Mouse (Mus musculus): Measurements from ENCODE around the gene Fkbp14. TPM values are rescaled to one million over a fixed set of nuclear protein-coding genes. Genes with fewer than 3 reads are reported as not detected.

Fkbp14 gene
- polyA plus RNA-seq, 1 experiment from 2014 or later, result 26.9 TPM

DNA sequence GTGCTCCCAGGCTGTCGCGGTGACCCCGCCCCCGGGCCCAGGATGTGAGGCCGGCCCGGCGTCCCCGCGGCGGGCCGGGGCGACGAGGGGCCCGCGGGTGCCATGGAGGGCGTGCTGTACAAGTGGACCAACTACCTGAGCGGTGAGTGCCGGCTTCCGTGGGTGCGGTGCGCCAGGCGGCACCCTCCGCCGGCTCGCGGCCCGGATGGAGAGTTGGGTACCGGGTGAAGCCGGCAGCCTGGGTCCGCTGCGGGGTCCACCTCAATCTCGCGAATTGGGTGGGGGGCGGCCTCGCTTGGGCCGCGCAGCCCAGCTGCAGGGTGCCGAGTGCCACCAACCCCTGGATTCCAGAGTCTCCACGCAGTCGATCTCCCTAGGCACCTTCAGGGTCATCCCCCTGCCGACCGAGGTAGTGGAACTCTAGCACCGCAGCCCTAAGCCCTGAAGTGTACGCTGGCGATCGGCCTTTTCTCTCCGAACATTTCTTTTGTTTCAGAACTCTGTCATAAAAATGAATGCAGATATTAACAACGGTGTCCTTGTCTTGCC is 1.7 kb downstream of the Fkbp14 start:
- under 1% methylated on average over 48 of the region's 48 CpGs for WGBS
- H3K36me3 ChIP-seq (ENCODE audit: control insufficient read depth, insufficient read depth, low read length), result no peaks in the 10 kb centered on the region
- H3K9ac ChIP-seq (ENCODE audit: low read length), result peak overlapping the region; percentile 82
- H3K4me1 ChIP-seq (ENCODE audit: control insufficient read depth in 2 of 2, insufficient read depth in 2 of 2, low read length in 2 of 2), result peaks cover 2 to 33% of the 10 kb centered on the region in 2 experiments; a peak in 3 of 4 replicates
- ATAC-seq (ENCODE audit: insufficient number of reproducible peaks, insufficient read depth, low FRiP score, low read depth), result peak; percentile 26; the same call in 1 of the 2 replicates
- H3K4me3 ChIP-seq (ENCODE audit: control insufficient read depth in 1 of 2, insufficient read depth in 1 of 2, low read depth in 1 of 2, low read length in 2 of 2), result peak overlapping the region; percentile 76 to 81
- peak overlapping the region; percentile 70 for H3K4me2 ChIP-seq (ENCODE audit: low read length)
- H3K27me3 ChIP-seq (ENCODE audit: control insufficient read depth, insufficient read depth, low read length), result no peaks in the 10 kb centered on the region
- H3K27ac ChIP-seq (replicated peaks in 1 of 2; ENCODE audit: control insufficient read depth in 1 of 2, insufficient read depth in 1 of 2, low read depth in 2 of 2, low read length in 2 of 2), result peak overlapping the region; percentile 43 to 79
- no peaks in the 10 kb centered on the region for H3K9me3 ChIP-seq (ENCODE audit: control insufficient read depth, low read length)

DNA sequence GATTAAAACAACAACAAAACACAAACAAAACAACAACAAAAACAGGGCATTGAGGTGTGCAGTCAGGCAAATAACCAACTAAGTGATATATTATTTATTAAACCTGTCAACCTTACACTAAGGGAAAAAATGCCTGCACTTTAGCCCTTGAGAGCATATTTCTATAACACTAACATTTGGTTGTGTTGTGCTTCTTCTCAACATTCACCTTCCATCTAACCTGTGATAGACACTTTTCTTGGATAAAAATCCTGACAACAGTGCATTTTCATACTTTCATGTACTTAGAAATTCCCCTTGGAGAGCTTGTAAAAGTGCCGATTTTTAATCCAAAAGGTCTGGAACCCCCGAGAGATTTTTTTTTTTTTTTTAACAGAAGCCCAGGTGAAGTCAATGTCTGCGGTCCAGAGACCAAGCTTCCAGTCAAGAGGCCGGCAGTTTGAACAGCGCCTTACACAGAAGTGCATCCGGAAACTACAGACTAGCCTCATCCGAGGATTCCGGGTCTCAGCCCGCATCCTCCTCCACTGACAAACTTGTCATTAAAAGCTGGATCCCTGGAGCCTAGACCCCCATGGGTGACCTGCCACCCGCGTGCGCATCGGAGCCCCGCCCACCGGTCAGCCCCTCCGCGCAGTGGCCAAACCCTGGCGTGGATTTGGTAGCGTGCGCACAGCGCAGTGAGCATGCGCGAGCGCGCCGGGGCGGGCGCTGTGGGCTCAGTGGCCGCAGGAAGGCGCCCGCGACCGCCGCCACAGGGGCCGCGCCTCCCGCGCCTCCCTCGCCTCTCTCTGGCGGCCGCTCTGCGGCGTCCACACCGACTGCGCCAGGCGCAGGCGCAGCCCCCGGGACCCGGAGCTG is 2.4 kb downstream of the Fkbp14 start, which contains the start of gene Plekha8:
Plekha8 (plus strand) TSS at position 643 of the 861 bp plus-strand sequence.
- H3K4me2 ChIP-seq (ENCODE audit: low read length), result peak within 1 kb of the TSS; percentile 70
- H3K36me3 ChIP-seq (ENCODE audit: control insufficient read depth, insufficient read depth, low read length), result no peaks in the 10 kb centered on the region
- H3K4me1 ChIP-seq (ENCODE audit: control insufficient read depth in 2 of 2, insufficient read depth in 2 of 2, low read length in 2 of 2), result peaks cover 2 to 33% of the 10 kb centered on the region in 2 experiments; a peak in 3 of 4 replicates
- ATAC-seq (ENCODE audit: insufficient number of reproducible peaks, insufficient read depth, low FRiP score, low read depth), result peak; percentile 90
- H3K27ac ChIP-seq (replicated peaks in 1 of 2; ENCODE audit: control insufficient read depth in 1 of 2, insufficient read depth in 1 of 2, low read depth in 2 of 2, low read length in 2 of 2), result peak within 1 kb of the TSS; percentile 43 to 79
- no peaks in the 10 kb centered on the region for H3K27me3 ChIP-seq (ENCODE audit: control insufficient read depth, insufficient read depth, low read length)
- under 1% methylated on average over 49 of the region's 49 CpGs for WGBS
- H3K4me3 ChIP-seq (ENCODE audit: control insufficient read depth in 1 of 2, insufficient read depth in 1 of 2, low read depth in 1 of 2, low read length in 2 of 2), result peak within 1 kb of the TSS; percentile 76 to 81
- H3K9ac ChIP-seq (ENCODE audit: low read length), result peak within 1 kb of the TSS; percentile 82
- H3K9me3 ChIP-seq (ENCODE audit: control insufficient read depth, low read length), result no peaks in the 10 kb centered on the region

DNA sequence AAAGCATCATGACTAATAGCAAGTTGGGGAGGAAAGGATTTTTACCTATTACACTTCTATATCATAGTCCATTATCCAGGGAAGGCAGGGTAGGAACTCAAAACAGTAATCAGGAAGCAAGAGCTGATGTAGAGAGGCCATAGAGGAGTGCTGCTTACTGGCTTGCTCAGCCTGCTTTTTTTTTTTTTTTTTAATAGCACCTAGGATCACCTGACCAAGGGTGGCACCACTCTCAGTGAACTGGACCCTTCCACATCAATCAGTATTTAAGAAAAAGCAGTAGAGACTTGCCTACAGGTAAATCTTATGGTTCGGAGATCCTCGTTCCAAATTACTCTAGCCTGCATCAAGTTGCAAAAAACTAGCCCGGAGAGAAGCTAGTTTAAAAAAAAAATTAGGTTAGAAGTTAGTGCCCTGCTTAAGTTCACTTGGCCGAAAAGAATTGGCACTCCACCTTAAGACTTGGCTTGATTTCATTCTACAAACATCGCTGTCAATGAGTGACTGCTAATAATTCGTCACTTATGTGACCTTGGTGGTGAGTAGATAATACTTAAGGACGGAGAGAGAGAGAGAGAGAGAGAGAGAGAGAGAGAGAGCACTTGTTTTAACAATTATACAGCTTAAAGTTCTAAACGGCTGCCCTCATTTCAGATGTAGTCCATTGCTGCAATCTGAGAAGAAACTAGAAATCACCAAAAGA is 3.2 kb downstream of the Fkbp14 start:
- Histone ChIP-seq H3K9ac (ENCODE audit: low read length) (no peak overlapping the region; the same call in 1 of the 2 replicates), H3K9me3 (ENCODE audit: control insufficient read depth, low read length) (no peaks in the 10 kb centered on the region), H3K4me3 (ENCODE audit: control insufficient read depth in 1 of 2, insufficient read depth in 1 of 2, low read depth in 1 of 2, low read length in 2 of 2) (peak overlapping the region in 1 of 2 experiments; percentile 81; a peak in 2 of 4 replicates), H3K4me1 (ENCODE audit: control insufficient read depth in 2 of 2, insufficient read depth in 2 of 2, low read length in 2 of 2) (peaks cover 2 to 33% of the 10 kb centered on the region in 2 experiments; a peak in 3 of 4 replicates), H3K4me2 (ENCODE audit: low read length) (peak overlapping the region; percentile 70), H3K27ac (replicated peaks in 1 of 2; ENCODE audit: control insufficient read depth in 1 of 2, insufficient read depth in 1 of 2, low read depth in 2 of 2, low read length in 2 of 2) (peak overlapping the region in 1 of 2 experiments; percentile 70; a peak in 2 of 4 replicates), H3K36me3 (ENCODE audit: control insufficient read depth, insufficient read depth, low read length) (no peaks in the 10 kb centered on the region), H3K27me3 (ENCODE audit: control insufficient read depth, insufficient read depth, low read length) (no peaks in the 10 kb centered on the region)
- WGBS, result 44% methylated on average over 8 of the region's 8 CpGs
- no peak for ATAC-seq (ENCODE audit: insufficient number of reproducible peaks, insufficient read depth, low FRiP score, low read depth)

- Histone ChIP-seq H3K27me3 (ENCODE audit: control insufficient read depth, insufficient read depth, low read length) (no peaks in the 10 kb centered on the region), H3K4me2 (ENCODE audit: low read length) (peak overlapping the region; percentile 70), H3K4me1 (ENCODE audit: control insufficient read depth in 2 of 2, insufficient read depth in 2 of 2, low read length in 2 of 2) (peaks cover 2 to 33% of the 10 kb centered on the region in 2 experiments; a peak in 3 of 4 replicates), H3K9ac (ENCODE audit: low read length) (peak overlapping the region; percentile 82), H3K4me3 (ENCODE audit: control insufficient read depth in 1 of 2, insufficient read depth in 1 of 2, low read depth in 1 of 2, low read length in 2 of 2) (peak overlapping the region; percentile 69 to 71), H3K27ac (replicated peaks in 1 of 2; ENCODE audit: control insufficient read depth in 1 of 2, insufficient read depth in 1 of 2, low read depth in 2 of 2, low read length in 2 of 2) (peak overlapping the region; percentile 70 to 74), H3K9me3 (ENCODE audit: control insufficient read depth, low read length) (no peaks in the 10 kb centered on the region), H3K36me3 (ENCODE audit: control insufficient read depth, insufficient read depth, low read length) (no peaks in the 10 kb centered on the region)
- peak; percentile 75 for ATAC-seq (ENCODE audit: insufficient number of reproducible peaks, insufficient read depth, low FRiP score, low read depth)
- WGBS, result 0% methylated on average over 20 of the region's 20 CpGs
These were observed 4.1 kb downstream of the Fkbp14 start for GRCm38 (mm10) chr6:54592938-54593535.

GRCm38 (mm10) chr6:54591778-54592177 is 5.3 kb downstream of the Fkbp14 start:
- Histone ChIP-seq H3K27ac (replicated peaks in 1 of 2; ENCODE audit: control insufficient read depth in 1 of 2, insufficient read depth in 1 of 2, low read depth in 2 of 2, low read length in 2 of 2) (no peak overlapping the region), H3K9ac (ENCODE audit: low read length) (no peak overlapping the region)

GRCm38 (mm10) chr6:54590691-54591090 is 6.4 kb downstream of the Fkbp14 start:
- Histone ChIP-seq H3K27me3 (ENCODE audit: control insufficient read depth, insufficient read depth, low read length) (no peaks in the 10 kb centered on the region), H3K9me3 (ENCODE audit: control insufficient read depth, low read length) (no peaks in the 10 kb centered on the region), H3K4me1 (ENCODE audit: control insufficient read depth in 2 of 2, insufficient read depth in 2 of 2, low read length in 2 of 2) (peaks cover 2 to 23% of the 10 kb centered on the region in 2 experiments; a peak in 3 of 4 replicates), H3K27ac (replicated peaks in 1 of 2; ENCODE audit: control insufficient read depth in 1 of 2, insufficient read depth in 1 of 2, low read depth in 2 of 2, low read length in 2 of 2) (no peak overlapping the region), H3K36me3 (ENCODE audit: control insufficient read depth, insufficient read depth, low read length) (peaks cover under 1% of the 10 kb centered on the region; the same call in 1 of the 2 replicates), H3K4me3 (ENCODE audit: control insufficient read depth in 1 of 2, insufficient read depth in 1 of 2, low read depth in 1 of 2, low read length in 2 of 2) (no peak overlapping the region), H3K4me2 (ENCODE audit: low read length) (no peak overlapping the region; the same call in 1 of the 2 replicates), H3K9ac (ENCODE audit: low read length) (no peak overlapping the region)
- no peak for ATAC-seq (ENCODE audit: insufficient number of reproducible peaks, insufficient read depth, low FRiP score, low read depth)
- 83% methylated on average over 2 of the region's 2 CpGs for WGBS

More at GRCm38 (mm10) chr6:54591778-54592177, 5.3 kb downstream of the Fkbp14 start:
- Histone ChIP-seq H3K4me3 (ENCODE audit: control insufficient read depth in 1 of 2, insufficient read depth in 1 of 2, low read depth in 1 of 2, low read length in 2 of 2) (peak overlapping the region; percentile 23 to 69; a peak in 3 of 4 replicates), H3K4me1 (ENCODE audit: control insufficient read depth in 2 of 2, insufficient read depth in 2 of 2, low read length in 2 of 2) (peaks cover 2 to 33% of the 10 kb centered on the region in 2 experiments; a peak in 3 of 4 replicates), H3K27me3 (ENCODE audit: control insufficient read depth, insufficient read depth, low read length) (no peaks in the 10 kb centered on the region), H3K4me2 (ENCODE audit: low read length) (peak overlapping the region; percentile 70), H3K9me3 (ENCODE audit: control insufficient read depth, low read length) (no peaks in the 10 kb centered on the region), H3K36me3 (ENCODE audit: control insufficient read depth, insufficient read depth, low read length) (no peaks in the 10 kb centered on the region)
- ATAC-seq (ENCODE audit: insufficient number of reproducible peaks, insufficient read depth, low FRiP score, low read depth), result no peak
- WGBS, result 47% methylated on average over 6 of the region's 6 CpGs

- H3K27me3 ChIP-seq (ENCODE audit: control insufficient read depth, insufficient read depth, low read length), result no peaks in the 10 kb centered on the region
- no peak overlapping the region for H3K27ac ChIP-seq (replicated peaks in 1 of 2; ENCODE audit: control insufficient read depth in 1 of 2, insufficient read depth in 1 of 2, low read depth in 2 of 2, low read length in 2 of 2)
- H3K4me3 ChIP-seq (ENCODE audit: control insufficient read depth in 1 of 2, insufficient read depth in 1 of 2, low read depth in 1 of 2, low read length in 2 of 2), result no peak overlapping the region
- WGBS, result 69% methylated on average over 1 of the region's 1 CpGs
- H3K9me3 ChIP-seq (ENCODE audit: control insufficient read depth, low read length), result no peaks in the 10 kb centered on the region
- H3K36me3 ChIP-seq (ENCODE audit: control insufficient read depth, insufficient read depth, low read length), result peaks cover 13% of the 10 kb centered on the region
- H3K4me1 ChIP-seq (ENCODE audit: control insufficient read depth in 2 of 2, insufficient read depth in 2 of 2, low read length in 2 of 2), result peaks cover 2 to 14% of the 10 kb centered on the region in 2 experiments; a peak in 3 of 4 replicates
- no peak overlapping the region for H3K9ac ChIP-seq (ENCODE audit: low read length)
- ATAC-seq (ENCODE audit: insufficient number of reproducible peaks, insufficient read depth, low FRiP score, low read depth), result no peak
- no peak overlapping the region for H3K4me2 ChIP-seq (ENCODE audit: low read length)
These were observed 8.9 kb downstream of the Fkbp14 start for GRCm38 (mm10) chr6:54588212-54588611.
